In the genomic region with DNA sequence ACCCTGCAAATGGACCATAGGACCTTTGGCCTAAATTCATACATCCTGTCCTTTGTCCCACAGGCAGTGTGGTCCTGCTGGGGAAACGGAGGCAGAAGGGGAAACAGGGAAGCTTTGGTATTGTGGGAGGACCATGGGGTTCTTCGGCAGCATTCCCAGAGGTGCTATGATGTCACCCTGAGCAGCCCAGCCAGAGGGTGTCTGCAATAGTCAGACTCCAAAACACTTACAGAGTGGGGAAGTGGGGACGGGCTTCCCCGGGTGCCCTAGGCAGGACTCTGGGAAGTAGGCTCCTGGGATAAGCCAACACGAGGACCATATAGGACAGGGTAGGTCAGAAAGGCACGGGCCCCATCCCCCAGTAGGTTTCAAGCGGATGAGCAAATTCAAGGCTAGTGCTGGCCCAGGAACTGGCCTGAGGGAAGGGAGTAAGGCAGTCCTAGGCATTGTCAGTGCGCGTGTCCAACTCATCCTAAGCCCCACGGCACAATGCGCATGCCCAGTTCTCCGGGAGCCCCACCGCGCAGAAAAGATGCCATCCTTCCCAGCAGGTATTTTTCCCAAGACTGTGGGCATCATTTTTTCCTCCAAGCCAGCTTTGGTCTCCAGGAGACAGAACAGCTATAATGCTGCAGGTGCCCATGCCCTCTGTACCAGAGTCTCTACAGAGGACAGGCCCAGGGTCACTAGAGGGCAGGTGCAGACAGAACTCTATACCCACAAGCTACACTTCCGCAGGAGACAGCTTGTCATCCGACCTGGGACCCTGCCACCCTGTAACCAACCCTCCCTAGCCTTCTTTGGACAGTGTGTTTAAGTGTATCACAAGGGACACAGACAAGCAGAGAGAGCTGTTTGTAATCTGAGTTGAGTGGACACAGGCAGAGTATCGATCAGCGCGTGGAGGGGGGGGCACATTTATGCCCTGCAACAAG, we compare ENCODE assay signal across 11 mouse cellular contexts.
DNase-seq lines count a peak whose midpoint lies in the region; ATAC-seq and TF ChIP-seq lines count a peak whose summit lies in the region.
"Had no signal": no experiment of that assay in that cellular context is flagged by ENCODE, and none has a peak within 500 bp of the region (broad histone marks: within the 10 kb centered on the region; RNA-seq: fewer than 3 reads in every experiment).

No protein-coding gene starts in this region.

- no peak for ATAC-seq in heart, embryonic 15.5 days (replicated peaks; ENCODE audit: insufficient number of reproducible peaks, insufficient read depth, low FRiP score, low read depth)
- ATAC-seq in lung, embryonic 15.5 days (ENCODE audit: borderline replicate concordance, extremely low read depth, low FRiP score, low TSS enrichment): peak; percentile 4; the same call in 1 of the 2 replicates

- no peaks in the 10 kb centered on the region for H3K27me3 ChIP-seq in heart, adult 2 months (ENCODE audit: control insufficient read depth, insufficient read depth, low read length)
- no peaks in the 10 kb centered on the region for H3K27me3 ChIP-seq in heart, embryonic 15.5 days
- no peaks in the 10 kb centered on the region for H3K27me3 ChIP-seq in lung, embryonic 15.5 days
- H3K27me3 ChIP-seq: neural tube, embryonic 13.5 days; stomach, embryonic 15.5 days had no signal

- 54% methylated on average over 19 of the region's 19 CpGs for WGBS in heart, adult 2 months
- 71% methylated on average over 19 of the region's 19 CpGs for WGBS in heart, embryonic 15.5 days
- 70% methylated on average over 19 of the region's 19 CpGs for WGBS in lung, embryonic 15.5 days

- no peak for TF ChIP-seq CTCF in heart, adult 2 months (IDR thresholded peaks at IDR 0.05)

- no peak for TF ChIP-seq EP300 in heart, adult 2 months (IDR thresholded peaks at IDR 0.05; ENCODE audit: insufficient read depth, low read depth, low read length)

- H3K4me3 ChIP-seq in heart, adult 2 months: no peak overlapping the region
- H3K4me3 ChIP-seq in heart, embryonic 15.5 days: no peak overlapping the region
- H3K4me3 ChIP-seq in lung, embryonic 15.5 days: no peak overlapping the region
- H3K4me3 ChIP-seq: layer of hippocampus, adult 2 months; neural tube, embryonic 13.5 days; stomach, embryonic 15.5 days had no signal

- no peaks in the 10 kb centered on the region for H3K9me3 ChIP-seq in heart, embryonic 15.5 days (replicated peaks)
- H3K9me3 ChIP-seq in lung, embryonic 15.5 days: no peaks in the 10 kb centered on the region
- H3K9me3 ChIP-seq: neural tube, embryonic 13.5 days; stomach, embryonic 15.5 days had no signal

- H3K27ac ChIP-seq in heart, adult 2 months: peak overlapping the region; percentile 69
- peak overlapping the region; percentile 83 for H3K27ac ChIP-seq in heart, embryonic 15.5 days
- H3K27ac ChIP-seq in lung, embryonic 15.5 days: no peak overlapping the region
- H3K27ac ChIP-seq: layer of hippocampus, adult 2 months; neural tube, embryonic 13.5 days; stomach, embryonic 15.5 days had no signal

- H3K4me1 ChIP-seq in heart, adult 2 months (ENCODE audit: control insufficient read depth, insufficient read depth, low read length): peaks cover 28% of the 10 kb centered on the region
- H3K4me1 ChIP-seq in heart, embryonic 15.5 days (replicated peaks): peaks cover 68% of the 10 kb centered on the region
- H3K4me1 ChIP-seq in lung, embryonic 15.5 days: peaks cover 11% of the 10 kb centered on the region

- H3K9ac ChIP-seq in heart, adult 2 months (ENCODE audit: low read depth, low read length): peak overlapping the region; percentile 17; the same call in 1 of the 2 replicates
- no peak overlapping the region for H3K9ac ChIP-seq in heart, embryonic 15.5 days
- no peak overlapping the region for H3K9ac ChIP-seq in lung, embryonic 15.5 days
- H3K9ac ChIP-seq: neural tube, embryonic 13.5 days; stomach, embryonic 15.5 days had no signal

- peaks cover 33% of the 10 kb centered on the region for H3K36me3 ChIP-seq in heart, adult 2 months (ENCODE audit: control insufficient read depth, insufficient read depth, low read length)
- peaks cover 55% of the 10 kb centered on the region for H3K36me3 ChIP-seq in heart, embryonic 15.5 days
- H3K36me3 ChIP-seq in lung, embryonic 15.5 days: peaks cover 56% of the 10 kb centered on the region

- H3K79me2 ChIP-seq in heart, adult 2 months (replicated peaks; ENCODE audit: control insufficient read depth, insufficient read depth, low read length): no peaks in the 10 kb centered on the region

- H3K4me2 ChIP-seq in heart, embryonic 15.5 days: no peak overlapping the region
- H3K4me2 ChIP-seq in lung, embryonic 15.5 days: no peak overlapping the region
- H3K4me2 ChIP-seq: stomach, embryonic 15.5 days had no signal

- DNase-seq in heart, adult 2 months: peak; percentile 20 to 39
- no peak for DNase-seq in heart, adult 9 months (ENCODE audit: low spot score in 2 of 2)
- peak; percentile 24 to 28 for DNase-seq in right cerebral cortex, postnatal 10 days (ENCODE audit: low spot score in 2 of 2)
- no peak for DNase-seq in right cerebral cortex, adult 18-20 months
- DNase-seq in layer of hippocampus, adult 8-10 months (ENCODE audit: low spot score in 2 of 2): no peak
- no peak for DNase-seq in MN1 (ENCODE audit: low spot score)

- TF ChIP-seq POLR2A in heart, adult 2 months (IDR thresholded peaks at IDR 0.05; ENCODE audit: insufficient read depth, low read depth, low read length): no peak

- intact Hi-C loops in heart, adult 2 months (cut with DNase I): no loop called here

Comparison
In these comparisons a context has a peak if more than half of its experiments do, and no peak if none do; other contexts are left out.
1. DNase-seq: peak in heart, adult 2 months (2 of 2) and right cerebral cortex, postnatal 10 days (2 of 2); none in heart, adult 9 months (0 of 2), right cerebral cortex, adult 18-20 months (single experiment), layer of hippocampus, adult 8-10 months (0 of 2) and MN1 (single experiment).